Mouse (Mus musculus): ENCODE data around the gene Cptp.

Cptp gene

GRCm38 (mm10) chr4:155888181-155888580, 18.9 kb upstream of the Cptp start:
- DNase-seq (ENCODE audit: low read depth, low spot score), result no peak

GRCm38 (mm10) chr4:155887674-155888073, 18.4 kb upstream of the Cptp start:
- no peak for DNase-seq (ENCODE audit: low read depth, low spot score)

- no peak for DNase-seq (ENCODE audit: low read depth, low spot score)
Measured at GRCm38 (mm10) chr4:155886330-155886729, 17.1 kb upstream of the Cptp start.

- no peak for DNase-seq (ENCODE audit: low read depth, low spot score)
Measured at GRCm38 (mm10) chr4:155883587-155883986, 14.3 kb upstream of the Cptp start.

- DNase-seq (ENCODE audit: low read depth, low spot score), result no peak
Measured at GRCm38 (mm10) chr4:155871404-155871803, 2.2 kb upstream of the Cptp start.

GRCm38 (mm10) chr4:155868614-155869298, 484 bp downstream of the Cptp start:
- no peak for DNase-seq (ENCODE audit: low read depth, low spot score)

GRCm38 (mm10) chr4:155863001-155863400, 6.2 kb downstream of the Cptp start, which contains the start of gene Tas1r3:
TSS of gene Tas1r3 (minus strand) at chr4:155863362.
- DNase-seq (ENCODE audit: low read depth, low spot score), result no peak

- DNase-seq (ENCODE audit: low read depth, low spot score), result no peak
Measured at GRCm38 (mm10) chr4:155861787-155862186, 7.5 kb downstream of the Cptp start.

GRCm38 (mm10) chr4:155859318-155859717, 9.9 kb downstream of the Cptp start:
- DNase-seq (ENCODE audit: low read depth, low spot score), result peak; percentile 84

GRCm38 (mm10) chr4:155856881-155857280, 12.4 kb downstream of the Cptp start:
- no peak for DNase-seq (ENCODE audit: low read depth, low spot score)

GRCm38 (mm10) chr4:155856071-155856470, 13.2 kb downstream of the Cptp start:
- no peak for DNase-seq (ENCODE audit: low read depth, low spot score)

- no peak for DNase-seq (ENCODE audit: low read depth, low spot score)
Measured at GRCm38 (mm10) chr4:155854991-155855390, 14.2 kb downstream of the Cptp start.

- DNase-seq (ENCODE audit: low read depth, low spot score), result no peak
Measured at GRCm38 (mm10) chr4:155853421-155853820, 15.8 kb downstream of the Cptp start.

GRCm38 (mm10) chr4:155851951-155852411, 17.3 kb downstream of the Cptp start:
- DNase-seq (ENCODE audit: low read depth, low spot score), result no peak

- DNase-seq (ENCODE audit: low read depth, low spot score), result no peak
Measured at GRCm38 (mm10) chr4:155851368-155851767, 17.9 kb downstream of the Cptp start.

- DNase-seq (ENCODE audit: low read depth, low spot score), result no peak
Measured at GRCm38 (mm10) chr4:155849792-155850451, 19.3 kb downstream of the Cptp start.

- no peak for DNase-seq (ENCODE audit: low read depth, low spot score)
Measured at GRCm38 (mm10) chr4:155849391-155849790, 19.8 kb downstream of the Cptp start.

GRCm38 (mm10) chr4:155848434-155849095, 20.7 kb downstream of the Cptp start:
- no peak for DNase-seq (ENCODE audit: low read depth, low spot score)

GRCm38 (mm10) chr4:155847591-155848352, 21.5 kb downstream of the Cptp start:
- peak; percentile 45 for DNase-seq (ENCODE audit: low read depth, low spot score)

GRCm38 (mm10) chr4:155846871-155847578, 22.2 kb downstream of the Cptp start, which contains the start of gene Dvl1:
TSS of gene Dvl1 (plus strand) at chr4:155847402.
- DNase-seq (ENCODE audit: low read depth, low spot score), result peak; percentile 82

GRCm38 (mm10) chr4:155843231-155843630, 26.0 kb downstream of the Cptp start:
- no peak for DNase-seq (ENCODE audit: low read depth, low spot score)

Data from R1 (cell line).